Mouse (Mus musculus): ENCODE results near the gene Uhrf1bp1. TPM values are rescaled to one million over a fixed set of nuclear protein-coding genes. Genes with fewer than 3 reads are reported as not detected.

The Uhrf1bp1 gene
- polyA plus RNA-seq, 1 experiment from 2014 or later = 7.5 TPM

GRCm38 (mm10) chr17:27934136-27934910 lies 78.1 kb downstream of the Uhrf1bp1 start:
- H3K4me3 ChIP-seq (ENCODE audit: low read length) = no peak overlapping the region
- no peaks in the 10 kb centered on the region for H3K36me3 ChIP-seq (ENCODE audit: insufficient read depth, low read length)
- ATAC-seq (ENCODE audit: low FRiP score, low TSS enrichment) = no peak
- no peaks in the 10 kb centered on the region for H3K9me3 ChIP-seq (ENCODE audit: low read length)
- WGBS = 77% methylated on average over 10 of the region's 10 CpGs
- H3K4me2 ChIP-seq (replicated peaks; ENCODE audit: low read depth, low read length) = no peak overlapping the region
- H3K27ac ChIP-seq (ENCODE audit: low read length) = no peak overlapping the region
- no peaks in the 10 kb centered on the region for H3K27me3 ChIP-seq (ENCODE audit: insufficient read depth, low read length)
- H3K4me1 ChIP-seq (ENCODE audit: insufficient read depth, low read length) = peaks cover 26% of the 10 kb centered on the region
- no peak overlapping the region for H3K9ac ChIP-seq (replicated peaks; ENCODE audit: low read length)

- no peak for ATAC-seq (ENCODE audit: low FRiP score, low TSS enrichment)
- 75% methylated on average over 3 of the region's 3 CpGs for WGBS
- H3K4me2 ChIP-seq (replicated peaks; ENCODE audit: low read depth, low read length) = no peak overlapping the region
- H3K4me3 ChIP-seq (ENCODE audit: low read length) = no peak overlapping the region
- no peaks in the 10 kb centered on the region for H3K36me3 ChIP-seq (ENCODE audit: insufficient read depth, low read length)
- H3K9ac ChIP-seq (replicated peaks; ENCODE audit: low read length) = no peak overlapping the region
- no peaks in the 10 kb centered on the region for H3K9me3 ChIP-seq (ENCODE audit: low read length)
- peaks cover 27% of the 10 kb centered on the region for H3K4me1 ChIP-seq (ENCODE audit: insufficient read depth, low read length)
- H3K27me3 ChIP-seq (ENCODE audit: insufficient read depth, low read length) = no peaks in the 10 kb centered on the region
- no peak overlapping the region for H3K27ac ChIP-seq (ENCODE audit: low read length)
Measured at GRCm38 (mm10) chr17:27935091-27935490, 78.8 kb downstream of the Uhrf1bp1 start.

GRCm38 (mm10) chr17:27937054-27937615 lies 80.9 kb downstream of the Uhrf1bp1 start:
- Histone ChIP-seq H3K4me2 (replicated peaks; ENCODE audit: low read depth, low read length) (no peak overlapping the region), H3K4me3 (ENCODE audit: low read length) (no peak overlapping the region), H3K27ac (ENCODE audit: low read length) (peak overlapping the region; percentile 44; the same call in 1 of the 2 replicates), H3K36me3 (ENCODE audit: insufficient read depth, low read length) (no peaks in the 10 kb centered on the region), H3K9me3 (ENCODE audit: low read length) (no peaks in the 10 kb centered on the region), H3K27me3 (ENCODE audit: insufficient read depth, low read length) (no peaks in the 10 kb centered on the region), H3K4me1 (ENCODE audit: insufficient read depth, low read length) (peaks cover 29% of the 10 kb centered on the region), H3K9ac (replicated peaks; ENCODE audit: low read length) (no peak overlapping the region)
- 76% methylated on average over 4 of the region's 4 CpGs for WGBS
- ATAC-seq (ENCODE audit: low FRiP score, low TSS enrichment) = no peak

- no peak overlapping the region for H3K9ac ChIP-seq (replicated peaks; ENCODE audit: low read length)
- H3K4me2 ChIP-seq (replicated peaks; ENCODE audit: low read depth, low read length) = no peak overlapping the region
- peaks cover 29% of the 10 kb centered on the region for H3K4me1 ChIP-seq (ENCODE audit: insufficient read depth, low read length)
- no peaks in the 10 kb centered on the region for H3K9me3 ChIP-seq (ENCODE audit: low read length)
- ATAC-seq (ENCODE audit: low FRiP score, low TSS enrichment) = 0 out of 2 replicates have a peak, but pooled peaks have one; percentile 12
- 56% methylated on average over 12 of the region's 12 CpGs for WGBS
- H3K27me3 ChIP-seq (ENCODE audit: insufficient read depth, low read length) = no peaks in the 10 kb centered on the region
- H3K27ac ChIP-seq (ENCODE audit: low read length) = peak overlapping the region; percentile 35; the same call in 1 of the 2 replicates
- H3K36me3 ChIP-seq (ENCODE audit: insufficient read depth, low read length) = no peaks in the 10 kb centered on the region
- no peak overlapping the region for H3K4me3 ChIP-seq (ENCODE audit: low read length)
Measured at GRCm38 (mm10) chr17:27938121-27938754, 82.0 kb downstream of the Uhrf1bp1 start.

GRCm38 (mm10) chr17:27939028-27939427 lies 82.8 kb downstream of the Uhrf1bp1 start:
- Histone ChIP-seq H3K27me3 (ENCODE audit: insufficient read depth, low read length) (no peaks in the 10 kb centered on the region), H3K4me2 (replicated peaks; ENCODE audit: low read depth, low read length) (no peak overlapping the region), H3K4me1 (ENCODE audit: insufficient read depth, low read length) (peaks cover 29% of the 10 kb centered on the region), H3K4me3 (ENCODE audit: low read length) (no peak overlapping the region), H3K36me3 (ENCODE audit: insufficient read depth, low read length) (no peaks in the 10 kb centered on the region), H3K9me3 (ENCODE audit: low read length) (no peaks in the 10 kb centered on the region), H3K9ac (replicated peaks; ENCODE audit: low read length) (no peak overlapping the region), H3K27ac (ENCODE audit: low read length) (peak overlapping the region; percentile 14; the same call in 1 of the 2 replicates)
- 83% methylated on average over 5 of the region's 5 CpGs for WGBS
- ATAC-seq (ENCODE audit: low FRiP score, low TSS enrichment) = no peak

- H3K9me3 ChIP-seq (ENCODE audit: low read length) = no peaks in the 10 kb centered on the region
- H3K27ac ChIP-seq (ENCODE audit: low read length) = no peak overlapping the region
- no peaks in the 10 kb centered on the region for H3K36me3 ChIP-seq (ENCODE audit: insufficient read depth, low read length)
- H3K27me3 ChIP-seq (ENCODE audit: insufficient read depth, low read length) = no peaks in the 10 kb centered on the region
- H3K4me2 ChIP-seq (replicated peaks; ENCODE audit: low read depth, low read length) = no peak overlapping the region
- H3K9ac ChIP-seq (replicated peaks; ENCODE audit: low read length) = no peak overlapping the region
- H3K4me1 ChIP-seq (ENCODE audit: insufficient read depth, low read length) = peaks cover 35% of the 10 kb centered on the region
- WGBS = 34% methylated on average over 4 of the region's 4 CpGs
- no peak overlapping the region for H3K4me3 ChIP-seq (ENCODE audit: low read length)
- ATAC-seq (ENCODE audit: low FRiP score, low TSS enrichment) = no peak
Measured at GRCm38 (mm10) chr17:27940352-27940751, 84.1 kb downstream of the Uhrf1bp1 start.

- no peaks in the 10 kb centered on the region for H3K9me3 ChIP-seq (ENCODE audit: low read length)
- H3K4me3 ChIP-seq (ENCODE audit: low read length) = no peak overlapping the region
- no peak overlapping the region for H3K4me2 ChIP-seq (replicated peaks; ENCODE audit: low read depth, low read length)
- H3K4me1 ChIP-seq (ENCODE audit: insufficient read depth, low read length) = peaks cover 43% of the 10 kb centered on the region
- no peak overlapping the region for H3K27ac ChIP-seq (ENCODE audit: low read length)
- ATAC-seq (ENCODE audit: low FRiP score, low TSS enrichment) = no peak
- H3K27me3 ChIP-seq (ENCODE audit: insufficient read depth, low read length) = no peaks in the 10 kb centered on the region
- H3K9ac ChIP-seq (replicated peaks; ENCODE audit: low read length) = no peak overlapping the region
- no peaks in the 10 kb centered on the region for H3K36me3 ChIP-seq (ENCODE audit: insufficient read depth, low read length)
- WGBS = 68% methylated on average over 5 of the region's 5 CpGs
Measured at GRCm38 (mm10) chr17:27941178-27941577, 84.9 kb downstream of the Uhrf1bp1 start.

GRCm38 (mm10) chr17:27941698-27942097 lies 85.5 kb downstream of the Uhrf1bp1 start:
- Histone ChIP-seq H3K4me3 (ENCODE audit: low read length) (no peak overlapping the region), H3K36me3 (ENCODE audit: insufficient read depth, low read length) (no peaks in the 10 kb centered on the region), H3K4me1 (ENCODE audit: insufficient read depth, low read length) (peaks cover 47% of the 10 kb centered on the region), H3K27me3 (ENCODE audit: insufficient read depth, low read length) (no peaks in the 10 kb centered on the region), H3K9me3 (ENCODE audit: low read length) (no peaks in the 10 kb centered on the region), H3K27ac (ENCODE audit: low read length) (no peak overlapping the region), H3K4me2 (replicated peaks; ENCODE audit: low read depth, low read length) (no peak overlapping the region), H3K9ac (replicated peaks; ENCODE audit: low read length) (no peak overlapping the region)
- ATAC-seq (ENCODE audit: low FRiP score, low TSS enrichment) = no peak
- WGBS = 67% methylated on average over 2 of the region's 2 CpGs

- Histone ChIP-seq H3K9me3 (ENCODE audit: low read length) (no peaks in the 10 kb centered on the region), H3K27ac (ENCODE audit: low read length) (no peak overlapping the region), H3K36me3 (ENCODE audit: insufficient read depth, low read length) (no peaks in the 10 kb centered on the region), H3K27me3 (ENCODE audit: insufficient read depth, low read length) (no peaks in the 10 kb centered on the region), H3K4me3 (ENCODE audit: low read length) (no peak overlapping the region), H3K4me1 (ENCODE audit: insufficient read depth, low read length) (peaks cover 46% of the 10 kb centered on the region), H3K4me2 (replicated peaks; ENCODE audit: low read depth, low read length) (no peak overlapping the region), H3K9ac (replicated peaks; ENCODE audit: low read length) (no peak overlapping the region)
- 90% methylated on average over 4 of the region's 4 CpGs for WGBS
- no peak for ATAC-seq (ENCODE audit: low FRiP score, low TSS enrichment)
Measured at GRCm38 (mm10) chr17:27942131-27942530, 85.9 kb downstream of the Uhrf1bp1 start.
